Mouse (Mus musculus) MEL (cell line): ENCODE data around the gene Matn1. TPM values are rescaled to one million over a fixed set of nuclear protein-coding genes. Genes with fewer than 3 reads are reported as not detected.

Experiments
- DNase-seq: peaks from one replicate; pipeline ENCODE4 v3.0.0; 2011; ENCODE audit warnings: low read depth, low spot score
- H3K27ac ChIP-seq: 2 replicates; pipeline ENCODE4 v1.5.1; 2012; ENCODE audit warnings: low read depth, mild to moderate bottlenecking, control low read depth, low read length, moderate library complexity; ENCODE audit not compliant: control insufficient read depth
- H3K27me3 ChIP-seq, 2 experiments: fragments of 150-350 bp in 1 of 2; sonication (generic) in 1 of 2; 2 replicates each; pipeline ENCODE4 v1.6.1; 2012; ENCODE audit warnings: low read length in 2 of 2, mild to moderate bottlenecking in 2 of 2, improper control_type of control experiment in 1 of 2, moderate library complexity in 1 of 2; ENCODE audit not compliant: insufficient read depth in 2 of 2, control insufficient read depth in 1 of 2
- H3K36me3 ChIP-seq, 2 experiments: 2 replicates each; pipeline ENCODE4 v1.6.1; 2012 to 2014; ENCODE audit warnings: low read length in 2 of 2, improper control_type of control experiment in 1 of 2, inconsistent platforms in 1 of 2, mild to moderate bottlenecking in 1 of 2; ENCODE audit not compliant: insufficient read depth in 2 of 2, control insufficient read depth in 1 of 2
- H3K4me1 ChIP-seq, 2 experiments: fragments of 150-350 bp in 1 of 2; sonication (generic) in 1 of 2; 2 replicates each; pipeline ENCODE4 v1.6.1; 2012; ENCODE audit warnings: low read length in 2 of 2, improper control_type of control experiment in 1 of 2, mild to moderate bottlenecking in 1 of 2; ENCODE audit not compliant: insufficient read depth in 2 of 2, control insufficient read depth in 1 of 2
- H3K4me3 ChIP-seq, 2 experiments: fragments of 150-350 bp in 1 of 2; sonication (generic) in 1 of 2; 2 replicates each; pipeline ENCODE4 v1.5.1; 2012; ENCODE audit warnings: low read depth in 2 of 2, low read length in 2 of 2, mild to moderate bottlenecking in 2 of 2, moderate library complexity in 2 of 2, control low read depth in 1 of 2, improper control_type of control experiment in 1 of 2; ENCODE audit not compliant: control insufficient read depth in 1 of 2, insufficient read depth in 1 of 2
- H3K79me2 ChIP-seq: 2 replicates; pipeline ENCODE4 v1.6.1; 2012; ENCODE audit warnings: mild to moderate bottlenecking, low read length, moderate library complexity; ENCODE audit not compliant: control insufficient read depth, poor library complexity, insufficient read depth
- H3K9ac ChIP-seq: 2 replicates; pipeline ENCODE4 v1.6.1; 2012; ENCODE audit warnings: low read depth, mild to moderate bottlenecking, control low read depth, low read length, moderate library complexity; ENCODE audit not compliant: control insufficient read depth, poor library complexity, severe bottlenecking
- H3K9me3 ChIP-seq: fragments of 150-350 bp; sonication (generic); replicated peaks from 2 replicates; pipeline ENCODE4 v1.6.1; 2012; ENCODE audit warnings: mild to moderate bottlenecking, low read length, improper control_type of control experiment, moderate library complexity; ENCODE audit not compliant: insufficient read depth
- CHD1 ChIP-seq: IDR thresholded peaks from 2 replicates; pipeline ENCODE4 v1.6.1; 2012; ENCODE audit warnings: low read depth, mild to moderate bottlenecking, inconsistent platforms, low read length, improper control_type of control experiment
- CHD2 ChIP-seq: IDR thresholded peaks from 2 replicates; pipeline ENCODE4 v1.6.1; 2011; ENCODE audit warnings: low read length, improper control_type of control experiment
- E2F4 ChIP-seq: IDR thresholded peaks from 2 replicates; pipeline ENCODE4 v1.6.1; 2011; ENCODE audit warnings: low read depth, low read length, improper control_type of control experiment, borderline replicate concordance
- ELF1 ChIP-seq: IDR thresholded peaks from 2 replicates; pipeline ENCODE4 v1.6.1; 2014; ENCODE audit warnings: low read depth, mild to moderate bottlenecking, inconsistent platforms, low read length, improper control_type of control experiment, moderate library complexity
- EP300 ChIP-seq, 2 experiments: IDR thresholded peaks; 2 replicates each; pipeline ENCODE4 v1.6.1; 2011; ENCODE audit warnings: improper control_type of control experiment in 2 of 2, low read length in 2 of 2, low read depth in 1 of 2, mild to moderate bottlenecking in 1 of 2
- ETS1 ChIP-seq: IDR thresholded peaks from 2 replicates; pipeline ENCODE4 v1.6.1; 2012; ENCODE audit warnings: low read depth, mild to moderate bottlenecking, inconsistent platforms, low read length, improper control_type of control experiment, moderate library complexity
- GABPA ChIP-seq: IDR thresholded peaks from 2 replicates; pipeline ENCODE4 v1.6.1; 2012; ENCODE audit warnings: low read depth, mild to moderate bottlenecking, inconsistent platforms, low read length, improper control_type of control experiment, moderate library complexity
- HCFC1 ChIP-seq: IDR thresholded peaks from 2 replicates; pipeline ENCODE4 v1.6.1; 2012; ENCODE audit warnings: low read depth, mild to moderate bottlenecking, inconsistent platforms, low read length, improper control_type of control experiment, moderate library complexity
- KAT2A ChIP-seq: conservative IDR thresholded peaks from 2 replicates; pipeline ENCODE4 v1.6.1; 2012; ENCODE audit warnings: low read depth, low read length, improper control_type of control experiment, inconsistent platforms
- MAFK ChIP-seq: IDR thresholded peaks from 2 replicates; pipeline ENCODE4 v1.6.1; 2011; ENCODE audit warnings: low read depth, mild to moderate bottlenecking, low read length, improper control_type of control experiment, borderline replicate concordance
- MAZ ChIP-seq: IDR thresholded peaks from 2 replicates; pipeline ENCODE4 v1.6.1; 2012; ENCODE audit warnings: low read depth, mild to moderate bottlenecking, inconsistent platforms, low read length, improper control_type of control experiment
- MEF2A ChIP-seq: IDR thresholded peaks from 2 replicates; pipeline ENCODE4 v1.6.1; 2014; ENCODE audit warnings: low read depth, mild to moderate bottlenecking, inconsistent platforms, low read length, improper control_type of control experiment; ENCODE audit not compliant: poor library complexity, insufficient replicate concordance, severe bottlenecking; ENCODE audit errors: extremely low read depth
- MXI1 ChIP-seq: IDR thresholded peaks from 2 replicates; pipeline ENCODE4 v1.6.1; 2011; ENCODE audit warnings: mild to moderate bottlenecking, low read depth, low read length, improper control_type of control experiment
- MYB ChIP-seq: IDR thresholded peaks from 2 replicates; pipeline ENCODE4 v1.6.1; 2011; ENCODE audit warnings: mild to moderate bottlenecking, low read depth, low read length, improper control_type of control experiment
- NRF1 ChIP-seq: IDR thresholded peaks from 2 replicates; pipeline ENCODE4 v1.6.1; 2014; ENCODE audit warnings: low read depth, mild to moderate bottlenecking, inconsistent platforms, low read length, improper control_type of control experiment, moderate library complexity; ENCODE audit not compliant: poor library complexity, insufficient read depth, severe bottlenecking
- POLR2A ChIP-seq, 2 experiments: IDR thresholded peaks; 2 replicates each; pipeline ENCODE4 v1.6.1; 2011 to 2012; ENCODE audit warnings: low read length in 2 of 2, mild to moderate bottlenecking in 2 of 2, control low read depth in 1 of 2, improper control_type of control experiment in 1 of 2, low read depth in 1 of 2, moderate library complexity in 1 of 2; ENCODE audit not compliant: control insufficient read depth in 1 of 2, insufficient read depth in 1 of 2, poor library complexity in 1 of 2
- POLR2AphosphoS2 ChIP-seq: IDR thresholded peaks from 2 replicates; pipeline ENCODE4 v1.6.1; 2011; ENCODE audit warnings: low read length, improper control_type of control experiment
- POLR2AphosphoS5 ChIP-seq: IDR thresholded peaks from 2 replicates; pipeline ENCODE4 v1.6.1; 2012; ENCODE audit warnings: low read depth, borderline replicate concordance, mild to moderate bottlenecking, inconsistent platforms, low read length, moderate library complexity, mixed read lengths
- RAD21 ChIP-seq: IDR thresholded peaks from 2 replicates; pipeline ENCODE4 v1.6.1; 2011; ENCODE audit warnings: mild to moderate bottlenecking, low read depth, low read length, improper control_type of control experiment
- SIN3A ChIP-seq: IDR thresholded peaks from 2 replicates; pipeline ENCODE4 v1.6.1; 2012; ENCODE audit warnings: low read length, improper control_type of control experiment, inconsistent platforms
- TAL1 ChIP-seq: IDR thresholded peaks from 2 replicates; pipeline ENCODE4 v1.6.1; 2012; ENCODE audit warnings: mild to moderate bottlenecking, inconsistent platforms, low read length, moderate library complexity, mixed read lengths
- TBP ChIP-seq: IDR thresholded peaks from 2 replicates; pipeline ENCODE4 v1.8.0; 2011; ENCODE audit warnings: low read depth, low read length, improper control_type of control experiment
- USF1 ChIP-seq: IDR thresholded peaks from 2 replicates; pipeline ENCODE4 v1.6.1; 2014; ENCODE audit warnings: low read depth, mild to moderate bottlenecking, inconsistent platforms, low read length, improper control_type of control experiment, moderate library complexity
- ZC3H11A ChIP-seq: IDR thresholded peaks from 2 replicates; pipeline ENCODE4 v1.6.1; 2012; ENCODE audit warnings: low read depth, mild to moderate bottlenecking, inconsistent platforms, low read length, improper control_type of control experiment
- ZKSCAN1 ChIP-seq: IDR thresholded peaks from 2 replicates; pipeline ENCODE4 v1.6.1; 2012; ENCODE audit warnings: low read depth, mild to moderate bottlenecking, inconsistent platforms, low read length, improper control_type of control experiment, moderate library complexity
- ZMIZ1 ChIP-seq: IDR thresholded peaks from 2 replicates; pipeline ENCODE4 v1.6.1; 2012; ENCODE audit warnings: low read depth, mild to moderate bottlenecking, inconsistent platforms, low read length, improper control_type of control experiment, moderate library complexity
- ZNF384 ChIP-seq: IDR thresholded peaks from 2 replicates; pipeline ENCODE4 v1.6.1; 2012; ENCODE audit warnings: low read depth, mild to moderate bottlenecking, inconsistent platforms, low read length, improper control_type of control experiment
- polyA plus RNA-seq, 2 experiments: library from polyadenylated mRNA; stranded (reverse) in 1 of 2; unstranded in 1 of 2; fragments of >175 nt in 1 of 2; fragments of >200 nt in 1 of 2; gene quantifications; 2 replicates each; pipeline versions ENCODE4 v1.2.1 to v1.2.4; 2012; ENCODE audit warnings: low replicate concordance in 2 of 2, low read depth in 1 of 2; ENCODE audit not compliant: insufficient read length in 2 of 2, insufficient read depth in 1 of 2, missing spikeins in 1 of 2
- total RNA-seq: library from RNA; depleted of rRNA; stranded (reverse); fragments of 300-350 nt; gene quantifications from 2 replicates; pipeline ENCODE4 v1.2.3, GENCODE M21; 2012

Gene Matn1
- total and polyA plus RNA-seq, 3 experiments, result not detected

- no peak overlapping the region for H3K27ac ChIP-seq
- no peak overlapping the region for H3K9ac ChIP-seq
- H3K36me3 ChIP-seq, result no peaks in the 10 kb centered on the region
- TF ChIP-seq KAT2A (no peak), CHD2 (no peak), E2F4 (no peak), RAD21 (no peak), POLR2AphosphoS2 (no peak), POLR2AphosphoS5 (no peak), TAL1 (no peak), ETS1 (no peak), ZMIZ1 (no peak), SIN3A (no peak), CHD1 (no peak), USF1 (no peak), TBP (no peak), ZC3H11A (no peak), EP300 (IDR thresholded peaks at IDR 0.05; ENCODE audit: low read depth in 1 of 2, low read length in 2 of 2) (no peak), GABPA (no peak), MAFK (no peak), ELF1 (no peak), HCFC1 (no peak), MXI1 (no peak)
- H3K4me1 ChIP-seq, result no peaks in the 10 kb centered on the region
- H3K9me3 ChIP-seq, result no peaks in the 10 kb centered on the region
- H3K27me3 ChIP-seq, result no peaks in the 10 kb centered on the region
- no peak for DNase-seq
- H3K79me2 ChIP-seq, result no peaks in the 10 kb centered on the region
- no peak overlapping the region for H3K4me3 ChIP-seq
Measured at GRCm38 (mm10) chr4:130988219-130988839, 44.1 kb downstream of the Matn1 start.

- Histone ChIP-seq H3K79me2 (no peaks in the 10 kb centered on the region), H3K4me1 (no peaks in the 10 kb centered on the region), H3K27me3 (no peaks in the 10 kb centered on the region), H3K36me3 (no peaks in the 10 kb centered on the region), H3K9ac (no peak overlapping the region), H3K4me3 (no peak overlapping the region), H3K9me3 (no peaks in the 10 kb centered on the region), H3K27ac (no peak overlapping the region)
- no peak for TF ChIP-seq MYB
- TF ChIP-seq MAZ, result no peak
- TF ChIP-seq CHD2, result no peak
- TF ChIP-seq CHD1, result no peak
- TF ChIP-seq MEF2A, result no peak
- TF ChIP-seq USF1, result no peak
- no peak for TF ChIP-seq ZNF384
- TF ChIP-seq E2F4, result no peak
- no peak for TF ChIP-seq POLR2A (IDR thresholded peaks at IDR 0.05; ENCODE audit: control insufficient read depth in 1 of 2, insufficient read depth in 1 of 2, low read depth in 1 of 2, low read length in 2 of 2, poor library complexity in 1 of 2)
- TF ChIP-seq NRF1, result no peak
- TF ChIP-seq ZKSCAN1, result no peak
- no peak for TF ChIP-seq POLR2AphosphoS5
- TF ChIP-seq TBP, result no peak
- DNase-seq, result no peak
Measured at GRCm38 (mm10) chr4:130989146-130989545, 45.0 kb downstream of the Matn1 start.
